Mouse (Mus musculus): Measurements from ENCODE around the gene Cdk14. TPM values are rescaled to one million over a fixed set of nuclear protein-coding genes. Genes with fewer than 3 reads are reported as not detected.

Cdk14 gene
- total RNA-seq, 2 experiments from 2014 or later: 2.6 to 5.3 TPM

GRCm38 (mm10) chr5:4867849-4868562 is 552.1 kb downstream of the Cdk14 start:
- DNase-seq: no peak
- TF ChIP-seq CTCF (IDR thresholded peaks at IDR 0.05): no peak
- Histone ChIP-seq H3K27ac (no peak overlapping the region), H3K4me3 (no peak overlapping the region)
- intact Hi-C loops (cut with DNase I): no loop called here

GRCm38 (mm10) chr5:4866945-4867344 is 553.2 kb downstream of the Cdk14 start:
- no peak overlapping the region for H3K27ac ChIP-seq
- no peak for TF ChIP-seq CTCF (IDR thresholded peaks at IDR 0.05)
- no peak for DNase-seq
- intact Hi-C loops (cut with DNase I): no loop called here
- no peak overlapping the region for H3K4me3 ChIP-seq

- intact Hi-C loops (cut with DNase I): no loop called here
- TF ChIP-seq CTCF (IDR thresholded peaks at IDR 0.05): no peak
- H3K4me3 ChIP-seq: no peak overlapping the region
- no peak for DNase-seq
- H3K27ac ChIP-seq: no peak overlapping the region
These were observed 554.0 kb downstream of the Cdk14 start for GRCm38 (mm10) chr5:4866099-4866498.

- no peak overlapping the region for H3K27ac ChIP-seq
- H3K4me3 ChIP-seq: no peak overlapping the region
- intact Hi-C loops (cut with DNase I): no loop called here
- no peak for TF ChIP-seq CTCF (IDR thresholded peaks at IDR 0.05)
- no peak for DNase-seq
These were observed 558.5 kb downstream of the Cdk14 start for GRCm38 (mm10) chr5:4861592-4861991.

- Histone ChIP-seq H3K4me3 (no peak overlapping the region), H3K27ac (no peak overlapping the region)
- TF ChIP-seq CTCF (IDR thresholded peaks at IDR 0.05): no peak
- DNase-seq: no peak
- intact Hi-C loops (cut with DNase I): no loop called here
These were observed 559.0 kb downstream of the Cdk14 start for GRCm38 (mm10) chr5:4861141-4861540.

GRCm38 (mm10) chr5:4858032-4858641 is 562.0 kb downstream of the Cdk14 start:
- no peak overlapping the region for H3K27ac ChIP-seq
- no peak for TF ChIP-seq CTCF (IDR thresholded peaks at IDR 0.05)
- intact Hi-C loops (cut with DNase I): no loop called here
- DNase-seq: no peak
- H3K4me3 ChIP-seq: no peak overlapping the region

GRCm38 (mm10) chr5:4853503-4853902 is 566.6 kb downstream of the Cdk14 start:
- Histone ChIP-seq H3K4me3 (no peak overlapping the region), H3K27ac (no peak overlapping the region)
- DNase-seq: no peak
- TF ChIP-seq CTCF (IDR thresholded peaks at IDR 0.05): no peak
- intact Hi-C loops (cut with DNase I): no loop called here

GRCm38 (mm10) chr5:4852711-4853320 is 567.3 kb downstream of the Cdk14 start:
- no peak for TF ChIP-seq CTCF (IDR thresholded peaks at IDR 0.05)
- no peak overlapping the region for H3K4me3 ChIP-seq
- intact Hi-C loops (cut with DNase I): no loop called here
- no peak for DNase-seq
- H3K27ac ChIP-seq: peak overlapping the region; percentile 2; the same call in 1 of the 2 replicates

GRCm38 (mm10) chr5:4851934-4852710 is 568.0 kb downstream of the Cdk14 start:
- no peak overlapping the region for H3K27ac ChIP-seq
- intact Hi-C loops (cut with DNase I): no loop called here
- no peak for DNase-seq
- no peak overlapping the region for H3K4me3 ChIP-seq
- no peak for TF ChIP-seq CTCF (IDR thresholded peaks at IDR 0.05)

GRCm38 (mm10) chr5:4851245-4851933 is 568.7 kb downstream of the Cdk14 start:
- DNase-seq: no peak
- no peak for TF ChIP-seq CTCF (IDR thresholded peaks at IDR 0.05)
- no peak overlapping the region for H3K4me3 ChIP-seq
- H3K27ac ChIP-seq: no peak overlapping the region
- intact Hi-C loops (cut with DNase I): no loop called here

GRCm38 (mm10) chr5:4834819-4835480 is 585.2 kb downstream of the Cdk14 start:
- DNase-seq: no peak
- TF ChIP-seq CTCF (IDR thresholded peaks at IDR 0.05): no peak
- intact Hi-C loops (cut with DNase I): no loop called here
- H3K27ac ChIP-seq: peak overlapping the region; percentile 43; the same call in 1 of the 2 replicates
- no peak overlapping the region for H3K4me3 ChIP-seq

- DNase-seq: no peak
- intact Hi-C loops (cut with DNase I): no loop called here
- Histone ChIP-seq H3K4me3 (no peak overlapping the region), H3K27ac (no peak overlapping the region)
- TF ChIP-seq CTCF (IDR thresholded peaks at IDR 0.05): no peak
These were observed 586.2 kb downstream of the Cdk14 start for GRCm38 (mm10) chr5:4833940-4834339.
